Mouse (Mus musculus) Patski (cell line): ENCODE results near the gene Nme7. TPM values are rescaled to one million over a fixed set of nuclear protein-coding genes. Genes with fewer than 3 reads are reported as not detected.

Experiments used
- ATAC-seq: fragments of 100-300 bp; one replicate; pipeline ENCODE4 v1.8.0; 2021
- CTCF ChIA-PET: fragments of 350-600 bp; sonication (Branson Sonifier 250); formaldehyde crosslinking; loops from one replicate; lab custom pipeline; 2022; ENCODE audit warnings: inconsistent platforms; lab: Charles Lee
- POLR2A ChIA-PET: fragments of 350-600 bp; sonication (Branson Sonifier 250); formaldehyde crosslinking; loops from one replicate; lab custom pipeline; 2022; ENCODE audit warnings: antibody characterized with exemption, inconsistent platforms; lab: Charles Lee
- DNase-seq: peaks from one replicate; pipeline ENCODE4 v3.0.0-alpha.2; 2011; ENCODE audit warnings: low read depth, low spot score
- H3K27me3 ChIP-seq: fragments of 371-371 bp; one replicate; pipeline ENCODE4 v1.5.1; 2021
- CTCF ChIP-seq: fragments of 100-300 bp; IDR thresholded peaks from one replicate; pipeline ENCODE4 v1.5.1; 2021
- in situ Hi-C: fragments of 300-500 bp; cut with MboI; formaldehyde crosslinking; loops from 3 replicates; pipeline ENCODE4 v1.11.1; 2018; ENCODE audit warnings: low pct_unique_long_range_greater_than_20kb, mixed read lengths
- polyA plus RNA-seq: library from polyadenylated mRNA; unstranded; gene quantifications from one replicate; pipeline ENCODE4 v1.2.3, GENCODE M21; 2021

Nme7 gene
- polyA plus RNA-seq, 1 experiment from 2014 or later: 56.0 TPM

DNA sequence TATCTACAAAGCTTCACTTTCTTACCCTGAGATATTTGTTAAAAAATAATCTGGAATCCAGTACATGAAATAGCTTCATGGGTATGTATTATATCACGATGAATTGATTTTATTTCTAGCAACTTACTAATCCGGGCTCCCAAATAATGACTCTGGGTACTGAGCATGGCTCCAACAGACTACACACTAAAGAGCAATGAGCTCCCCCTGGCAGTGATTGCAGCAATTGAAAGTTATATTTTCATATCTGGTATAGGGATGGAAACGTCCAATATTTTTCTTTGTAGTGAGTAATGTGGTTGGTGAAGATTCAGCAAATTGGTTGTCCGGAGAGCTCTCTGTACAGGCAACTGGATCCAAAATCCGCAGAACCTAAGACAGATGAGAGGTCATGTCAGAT is 11.9 kb upstream of the Nme7 start:
- peak; percentile 15 for TF ChIP-seq CTCF
- ATAC-seq: no peak
- CTCF ChIA-PET: interaction anchor here (1.6 kb wide), 1 partner anchor 15 kb away, joined by 4 read pairs; no protein-coding TSS in a partner anchor
- no peak for DNase-seq
- POLR2A ChIA-PET: no interaction called here
- H3K27me3 ChIP-seq: no peaks in the 10 kb centered on the region
- in situ Hi-C loops: no loop called here

DNA sequence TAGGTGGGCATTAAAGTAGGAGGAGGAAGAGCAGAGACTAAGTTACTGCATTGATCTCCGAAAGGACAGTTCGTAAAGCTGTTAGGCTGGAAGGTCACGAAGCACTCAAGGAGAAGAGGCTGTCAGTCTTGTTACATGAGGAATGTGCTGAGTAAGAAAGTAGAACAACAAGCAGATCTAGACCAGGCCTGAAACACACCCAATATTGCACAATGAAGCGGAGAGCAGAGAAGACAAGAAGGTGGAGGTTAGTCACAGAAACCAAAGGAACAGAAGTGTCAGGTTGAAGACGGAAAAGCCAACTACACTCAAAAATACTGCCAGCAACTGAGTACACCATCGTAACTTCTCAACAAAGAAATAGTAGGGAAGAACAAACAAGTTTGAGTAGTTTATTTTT is 9.8 kb upstream of the Nme7 start:
- H3K27me3 ChIP-seq: no peaks in the 10 kb centered on the region
- ATAC-seq (no peak), DNase-seq (no peak)
- in situ Hi-C loops: no loop called here
- CTCF ChIA-PET: interaction anchor here (1.5 to 1.7 kb wide), 2 partner anchors 9 to 11 kb away, joined by 4 to 5 read pairs; no protein-coding TSS in a partner anchor
- TF ChIP-seq CTCF: no peak
- POLR2A ChIA-PET: no interaction called here

- in situ Hi-C loops: no loop called here
- DNase-seq (no peak), ATAC-seq (no peak)
- no peak for TF ChIP-seq CTCF
- ChIA-PET POLR2A (no interaction called here), CTCF (interaction anchor here (1.1 kb wide), 1 partner anchor 19 kb away, joined by 3 read pairs; no protein-coding TSS in a partner anchor)
- H3K27me3 ChIP-seq: no peaks in the 10 kb centered on the region
Observed at GRCm38 (mm10) chr1:164296473-164296872, 7.4 kb upstream of the Nme7 start.

DNA sequence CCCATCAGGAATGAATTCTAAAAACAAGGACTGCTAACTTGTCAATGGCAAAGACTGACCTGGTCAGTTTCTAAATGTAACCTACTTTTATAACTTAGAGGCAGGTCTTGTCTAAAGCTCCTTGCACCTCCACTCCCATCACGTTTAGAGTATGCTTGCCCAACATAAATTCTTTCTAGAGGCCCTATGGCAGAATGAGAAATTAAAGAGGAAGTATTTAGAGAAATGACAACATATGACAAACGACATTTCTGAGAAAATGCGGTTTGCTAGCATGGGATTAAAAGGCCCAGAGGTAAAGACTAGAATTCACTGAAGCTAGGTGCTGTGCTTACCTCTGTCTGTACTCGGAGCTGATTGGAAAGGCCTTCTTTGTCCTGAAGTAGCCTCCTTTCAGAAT is 2.0 kb upstream of the Nme7 start:
- ATAC-seq: no peak
- no peak for TF ChIP-seq CTCF
- ChIA-PET CTCF (no interaction called here), POLR2A (no interaction called here)
- no peak for DNase-seq
- in situ Hi-C loops: no loop called here
- H3K27me3 ChIP-seq: no peaks in the 10 kb centered on the region

DNA sequence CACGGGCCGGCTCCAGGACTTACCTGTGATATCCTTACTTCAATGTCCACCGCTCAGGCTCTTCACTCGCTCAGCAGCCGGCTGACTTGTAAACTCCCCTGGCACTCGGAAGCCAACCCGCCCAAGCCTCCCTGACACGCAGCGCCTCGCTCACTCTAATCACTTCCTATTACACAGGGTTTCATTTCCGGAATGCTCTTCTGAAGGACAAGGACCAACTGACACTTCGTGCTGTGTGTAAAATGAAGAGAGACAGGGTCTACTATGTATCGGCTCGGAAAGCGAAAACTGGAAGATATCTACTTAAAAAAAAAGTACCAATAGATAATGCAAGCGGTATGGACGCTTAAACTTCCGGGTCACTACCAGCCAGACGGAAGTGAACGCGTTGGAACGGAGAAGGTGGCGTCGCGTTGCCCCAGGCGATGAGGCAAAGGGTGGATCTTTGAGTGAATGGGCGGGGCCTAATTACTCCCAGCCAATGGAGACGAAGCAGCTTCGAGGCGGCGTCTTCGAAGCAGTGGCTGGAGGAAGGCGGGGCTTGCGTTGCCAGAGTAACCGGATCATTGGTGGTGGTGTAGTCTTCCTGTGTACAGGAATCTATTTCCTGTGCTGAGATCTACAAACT is 3.3 kb downstream of the Nme7 start, which contains the start of gene Blzf1:
Gene Blzf1, minus strand, starts transcription at position 366 of the 628 bp plus-strand sequence.
- ATAC-seq (peak; percentile 95), DNase-seq (peak; percentile 95)
- ChIA-PET POLR2A (interaction anchor here (0.6 to 0.8 kb wide), 2 partner anchors 8 to 622 kb away, joined by 3 to 4 read pairs; no protein-coding TSS in a partner anchor), CTCF (interaction anchor here (1.0 to 1.3 kb wide), 3 partner anchors 9 to 15 kb away, joined by 5 to 7 read pairs (median 5); no protein-coding TSS in a partner anchor)
- in situ Hi-C loops: no loop called here
- no peaks in the 10 kb centered on the region for H3K27me3 ChIP-seq
- no peak for TF ChIP-seq CTCF

DNA sequence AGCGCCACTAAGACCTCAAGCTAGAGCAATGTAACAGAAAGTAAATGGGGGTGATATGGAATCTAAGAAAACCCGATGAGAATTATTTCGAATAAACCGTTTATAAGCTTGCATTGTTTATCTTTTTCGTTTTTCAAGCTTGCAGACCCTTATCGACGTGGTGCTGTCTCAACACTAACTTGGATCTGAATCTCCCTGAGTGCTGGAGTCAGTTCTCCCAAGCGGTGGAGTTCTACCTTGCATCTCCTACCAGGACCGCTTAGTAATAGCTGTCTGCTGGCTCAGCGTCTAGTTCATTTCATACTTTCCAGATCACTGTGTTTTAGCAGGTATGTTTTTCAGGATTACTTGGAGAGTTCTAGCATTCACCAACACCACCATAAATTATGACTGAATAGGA is 4.0 kb downstream of the Nme7 start:
- DNase-seq (no peak), ATAC-seq (no peak)
- H3K27me3 ChIP-seq: no peaks in the 10 kb centered on the region
- in situ Hi-C loops: no loop called here
- ChIA-PET CTCF (interaction anchor here (1.0 to 1.3 kb wide), 3 partner anchors 9 to 14 kb away, joined by 5 to 7 read pairs (median 5); no protein-coding TSS in a partner anchor), POLR2A (interaction anchor here (0.6 to 0.8 kb wide), 2 partner anchors 8 to 621 kb away, joined by 3 to 4 read pairs; no protein-coding TSS in a partner anchor)
- no peak for TF ChIP-seq CTCF

GRCm38 (mm10) chr1:164314085-164314484 is 10.2 kb downstream of the Nme7 start:
- no peaks in the 10 kb centered on the region for H3K27me3 ChIP-seq
- in situ Hi-C loops: no loop called here
- no peak for TF ChIP-seq CTCF
- ChIA-PET POLR2A (interaction anchor here (0.6 kb wide), 1 partner anchor 171 kb away, joined by 3 read pairs; no protein-coding TSS in a partner anchor), CTCF (no interaction called here)
- ATAC-seq: no peak
- DNase-seq: no peak

GRCm38 (mm10) chr1:164315266-164315665 is 11.3 kb downstream of the Nme7 start:
- H3K27me3 ChIP-seq: no peaks in the 10 kb centered on the region
- ATAC-seq: no peak
- ChIA-PET POLR2A (interaction anchor here (0.7 to 1.1 kb wide), 2 partner anchors 8 to 29 kb away, joined by 3 to 4 read pairs; no protein-coding TSS in a partner anchor), CTCF (interaction anchor here (0.9 to 2.3 kb wide), 4 partner anchors 27 to 805 kb away, joined by 3 to 16 read pairs (median 6); no protein-coding TSS in a partner anchor)
- in situ Hi-C loops: loop anchor here (5.0 kb wide), 2 partner anchors 587 to 807 kb away; no protein-coding TSS in a partner anchor
- DNase-seq: no peak
- TF ChIP-seq CTCF: peak; percentile 79

GRCm38 (mm10) chr1:164316697-164317096 is 12.8 kb downstream of the Nme7 start:
- ChIA-PET CTCF (interaction anchor here (0.6 to 2.3 kb wide), 13 partner anchors 8 to 816 kb away, joined by 3 to 16 read pairs (median 7); partner anchors contain the start of gene Blzf1), POLR2A (no interaction called here)
- TF ChIP-seq CTCF: peak; percentile 80
- ATAC-seq (no peak), DNase-seq (no peak)
- in situ Hi-C loops: loop anchor here (5.0 kb wide), 2 partner anchors 586 to 806 kb away; no protein-coding TSS in a partner anchor
- no peaks in the 10 kb centered on the region for H3K27me3 ChIP-seq

DNA sequence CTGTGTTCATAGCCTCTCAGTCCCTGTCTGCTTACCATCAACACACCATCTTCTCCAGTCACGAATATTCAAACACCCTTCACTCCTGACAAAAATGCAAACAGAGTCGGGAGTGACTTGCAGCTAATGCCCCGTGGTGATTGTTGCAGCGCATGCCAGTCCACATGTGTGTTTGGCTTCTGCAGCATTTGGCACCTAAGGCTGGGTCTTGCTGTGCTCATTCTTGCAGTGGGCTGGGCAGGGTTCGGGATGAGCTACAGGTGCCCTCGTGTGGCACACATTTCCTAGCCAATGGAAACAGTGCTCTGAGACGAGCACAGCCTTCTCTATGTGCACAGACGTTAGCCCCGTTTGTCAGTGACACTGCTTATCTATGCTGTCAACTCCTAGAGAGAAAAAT is 13.3 kb downstream of the Nme7 start:
- in situ Hi-C loops: loop anchor here (5.0 kb wide), 2 partner anchors 585 to 805 kb away; no protein-coding TSS in a partner anchor
- ChIA-PET POLR2A (no interaction called here), CTCF (interaction anchor here (0.9 to 2.1 kb wide), 5 partner anchors 10 to 815 kb away, joined by 3 to 11 read pairs (median 10); partner anchors contain the start of gene Blzf1)
- H3K27me3 ChIP-seq: no peaks in the 10 kb centered on the region
- TF ChIP-seq CTCF: no peak
- no peak for ATAC-seq
- DNase-seq: no peak

DNA sequence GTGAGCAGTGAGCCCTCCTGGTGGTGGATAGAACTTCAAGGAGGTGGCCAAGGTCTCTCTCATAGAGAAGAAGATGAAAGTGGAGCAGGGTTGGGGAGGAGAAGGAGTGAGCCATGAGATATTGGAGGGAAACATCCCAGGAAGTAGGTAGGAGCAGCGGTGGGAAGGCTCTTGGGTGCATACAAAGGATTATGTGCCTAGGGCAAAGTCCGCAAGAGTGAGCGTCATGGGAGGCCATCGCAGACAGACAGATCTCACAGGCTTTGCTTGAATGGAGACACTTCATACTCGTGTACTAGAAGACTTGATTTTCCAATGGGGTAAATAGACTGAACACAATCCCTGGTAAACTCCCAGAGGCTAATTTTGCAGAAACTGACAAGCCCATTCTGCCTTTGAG is 14.6 kb downstream of the Nme7 start:
- TF ChIP-seq CTCF: no peak
- no peaks in the 10 kb centered on the region for H3K27me3 ChIP-seq
- ChIA-PET POLR2A (no interaction called here), CTCF (interaction anchor here (1.5 kb wide), 1 partner anchor 11 kb away, joined by 5 read pairs; no protein-coding TSS in a partner anchor)
- in situ Hi-C loops: loop anchor here (5.0 kb wide), 2 partner anchors 584 to 804 kb away; no protein-coding TSS in a partner anchor
- ATAC-seq: no peak
- no peak for DNase-seq
